Mouse (Mus musculus) induced T-regulatory cell, adult 2 months (primary cell): ENCODE data around the gene Myh14.

Source experiments
- DNase-seq: peaks from one replicate; pipeline ENCODE4 v3.0.0-alpha.2; 2012; ENCODE audit warnings: low read depth

Myh14 gene

GRCm38 (mm10) chr7:44576333-44576844, 94.3 kb downstream of the Myh14 start:
- DNase-seq = no peak

- no peak for DNase-seq
These were observed 97.6 kb downstream of the Myh14 start for GRCm38 (mm10) chr7:44572956-44573484.

GRCm38 (mm10) chr7:44572213-44572701, 98.4 kb downstream of the Myh14 start, which contains the start of gene Napsa:
TSS of gene Napsa (plus strand) at chr7:44572380.
- DNase-seq = no peak

- DNase-seq = no peak
These were observed 98.8 kb downstream of the Myh14 start for GRCm38 (mm10) chr7:44571811-44572210.

- DNase-seq = no peak
These were observed 99.7 kb downstream of the Myh14 start for GRCm38 (mm10) chr7:44570989-44571388.

GRCm38 (mm10) chr7:44568803-44569202, 101.8 kb downstream of the Myh14 start:
- DNase-seq = no peak

GRCm38 (mm10) chr7:44565414-44565813, 105.2 kb downstream of the Myh14 start:
- no peak for DNase-seq

GRCm38 (mm10) chr7:44564486-44564885, 106.2 kb downstream of the Myh14 start:
- no peak for DNase-seq

- DNase-seq = no peak
These were observed 107.4 kb downstream of the Myh14 start for GRCm38 (mm10) chr7:44563284-44563683.

- peak; percentile 90 for DNase-seq
These were observed 109.9 kb downstream of the Myh14 start for GRCm38 (mm10) chr7:44560435-44561400.

- no peak for DNase-seq
These were observed 113.0 kb downstream of the Myh14 start for GRCm38 (mm10) chr7:44557629-44558028.
